Mouse (Mus musculus) CH12.LX (cell line): Measurements from ENCODE around the gene Pes1. TPM values are rescaled to one million over a fixed set of nuclear protein-coding genes. Genes with fewer than 3 reads are reported as not detected.

Source experiments
- DNase-seq: peaks from one replicate; pipeline ENCODE4 v3.0.0-alpha.2; 2013; ENCODE audit errors: extremely low read depth
- H3K27ac ChIP-seq: 2 replicates; pipeline ENCODE4 v1.5.1; 2012; ENCODE audit warnings: low read depth, mild to moderate bottlenecking, control low read depth, moderate library complexity; ENCODE audit not compliant: insufficient read depth
- H3K27me3 ChIP-seq: replicated peaks from 2 replicates; pipeline ENCODE3; 2012; ENCODE audit warnings: inconsistent platforms
- H3K36me3 ChIP-seq, 2 experiments: replicated peaks in 1 of 2; 2 replicates each; pipeline versions ENCODE3 to v1.6.1; 2012; ENCODE audit warnings: inconsistent platforms in 1 of 2, low read length in 1 of 2, mild to moderate bottlenecking in 1 of 2, mixed read lengths in 1 of 2, moderate library complexity in 1 of 2; ENCODE audit not compliant: control insufficient read depth in 1 of 2, insufficient read depth in 1 of 2
- H3K4me1 ChIP-seq, 2 experiments: 2 replicates each; pipeline ENCODE4 v1.6.1; 2012; ENCODE audit warnings: inconsistent platforms in 1 of 2, moderate library complexity in 1 of 2; ENCODE audit not compliant: insufficient read depth in 2 of 2, control insufficient read depth in 1 of 2
- H3K4me2 ChIP-seq: 2 replicates; pipeline ENCODE4 v1.6.1; 2012; ENCODE audit warnings: low read depth, mild to moderate bottlenecking, control low read depth; ENCODE audit not compliant: poor library complexity, insufficient read depth, severe bottlenecking
- H3K4me3 ChIP-seq, 3 experiments: fragments of 150-350 bp in 1 of 3; sonication (generic) in 1 of 3; replicated peaks in 1 of 3; 2 replicates each; pipeline versions ENCODE3 to v1.5.1; 2011 to 2012; ENCODE audit warnings: low read depth in 2 of 3, low read length in 2 of 3, mild to moderate bottlenecking in 2 of 3, moderate library complexity in 2 of 3, control low read depth in 1 of 3, improper control_type of control experiment in 1 of 3, inconsistent platforms in 1 of 3, mixed read lengths in 1 of 3; ENCODE audit not compliant: poor library complexity in 1 of 3
- H3K79me2 ChIP-seq: replicated peaks from 2 replicates; pipeline ENCODE4 v1.6.1; 2012; ENCODE audit warnings: mild to moderate bottlenecking, moderate library complexity; ENCODE audit not compliant: control insufficient read depth, poor library complexity, insufficient read depth, severe bottlenecking; ENCODE audit errors: extremely low read depth
- H3K9ac ChIP-seq: 2 replicates; pipeline ENCODE4 v1.6.1; 2012; ENCODE audit warnings: low read depth, mild to moderate bottlenecking, control low read depth, moderate library complexity; ENCODE audit not compliant: insufficient read depth
- H3K9me3 ChIP-seq: replicated peaks from 2 replicates; pipeline ENCODE3; 2012; ENCODE audit warnings: low read length, inconsistent platforms, mixed read lengths
- BHLHE40 ChIP-seq: IDR thresholded peaks from 2 replicates; pipeline ENCODE4 v1.6.1; 2011; ENCODE audit warnings: mild to moderate bottlenecking, low read depth, low read length, improper control_type of control experiment
- ELF1 ChIP-seq: IDR thresholded peaks from 2 replicates; pipeline ENCODE4 v1.6.1; 2014; ENCODE audit warnings: low read depth, mild to moderate bottlenecking, inconsistent platforms, low read length, improper control_type of control experiment
- EP300 ChIP-seq: IDR thresholded peaks from 2 replicates; pipeline ENCODE4 v1.6.1; 2011; ENCODE audit warnings: low read length, improper control_type of control experiment
- ETS1 ChIP-seq: conservative IDR thresholded peaks from 2 replicates; pipeline ENCODE4 v1.6.1; 2012; ENCODE audit warnings: low read depth, mild to moderate bottlenecking, inconsistent platforms, low read length, improper control_type of control experiment, moderate library complexity
- GABPA ChIP-seq: IDR thresholded peaks from 2 replicates; pipeline ENCODE4 v1.6.1; 2012; ENCODE audit warnings: low read depth, low read length, improper control_type of control experiment, inconsistent platforms; ENCODE audit not compliant: insufficient replicate concordance
- HCFC1 ChIP-seq: IDR thresholded peaks from 2 replicates; pipeline ENCODE4 v1.6.1; 2012; ENCODE audit warnings: low read depth, mild to moderate bottlenecking, inconsistent platforms, low read length, improper control_type of control experiment
- IRF4 ChIP-seq: IDR thresholded peaks from 2 replicates; pipeline ENCODE4 v1.6.1; 2014; ENCODE audit warnings: low read depth, mild to moderate bottlenecking, inconsistent platforms, low read length, improper control_type of control experiment
- JUN ChIP-seq: IDR thresholded peaks from 2 replicates; pipeline ENCODE4 v1.6.1; 2011; ENCODE audit warnings: low read depth, mild to moderate bottlenecking, low read length, improper control_type of control experiment, moderate library complexity; ENCODE audit not compliant: insufficient read depth
- JUND ChIP-seq: conservative IDR thresholded peaks from 2 replicates; pipeline ENCODE4 v1.6.1; 2011; ENCODE audit warnings: low read depth, low read length, improper control_type of control experiment
- KAT2A ChIP-seq: IDR thresholded peaks from 2 replicates; pipeline ENCODE4 v1.6.1; 2012; ENCODE audit warnings: low read length, improper control_type of control experiment, inconsistent platforms; ENCODE audit not compliant: insufficient replicate concordance
- MAX ChIP-seq: IDR thresholded peaks from 2 replicates; pipeline ENCODE4 v1.6.1; 2011; ENCODE audit warnings: low read length, improper control_type of control experiment
- MEF2A ChIP-seq: IDR thresholded peaks from 2 replicates; pipeline ENCODE4 v1.6.1; 2014; ENCODE audit warnings: low read depth, mild to moderate bottlenecking, inconsistent platforms, low read length, improper control_type of control experiment, borderline replicate concordance
- MYC ChIP-seq: IDR thresholded peaks from 2 replicates; pipeline ENCODE4 v1.6.1; 2011; ENCODE audit warnings: low read depth, mild to moderate bottlenecking, improper control_type of control experiment, low read length
- NELFE ChIP-seq: IDR thresholded peaks from 2 replicates; pipeline ENCODE4 v1.6.1; 2011; ENCODE audit warnings: low read depth, low read length, improper control_type of control experiment
- NRF1 ChIP-seq: IDR thresholded peaks from 2 replicates; pipeline ENCODE4 v1.6.1; 2014; ENCODE audit warnings: low read depth, mild to moderate bottlenecking, inconsistent platforms, low read length, improper control_type of control experiment, moderate library complexity
- POLR2AphosphoS2 ChIP-seq: IDR thresholded peaks from 2 replicates; pipeline ENCODE4 v1.6.1; 2011; ENCODE audit warnings: low read depth, low read length, improper control_type of control experiment
- RCOR1 ChIP-seq: conservative IDR thresholded peaks from 2 replicates; pipeline ENCODE4 v1.6.1; 2012; ENCODE audit warnings: low read depth, mild to moderate bottlenecking, inconsistent platforms, low read length, improper control_type of control experiment
- TBP ChIP-seq: conservative IDR thresholded peaks from 2 replicates; pipeline ENCODE4 v1.6.1; 2011; ENCODE audit warnings: low read depth, low read length, improper control_type of control experiment
- UBTF ChIP-seq: IDR thresholded peaks from 2 replicates; pipeline ENCODE4 v1.6.1; 2012; ENCODE audit warnings: low read depth, mild to moderate bottlenecking, inconsistent platforms, low read length, improper control_type of control experiment, moderate library complexity
- USF1 ChIP-seq: IDR thresholded peaks from 2 replicates; pipeline ENCODE4 v1.6.1; 2014; ENCODE audit warnings: low read depth, mild to moderate bottlenecking, inconsistent platforms, low read length, improper control_type of control experiment
- ZNF384 ChIP-seq: IDR thresholded peaks from 2 replicates; pipeline ENCODE4 v1.6.1; 2012; ENCODE audit warnings: low read depth, low read length, improper control_type of control experiment, inconsistent platforms
- dilution Hi-C: fragments of 300-500 bp; cut with MboI; formaldehyde crosslinking; loops from 2 replicates; pipeline ENCODE4 v1.14.3; 2020; ENCODE audit warnings: low sequenced_read_pairs; ENCODE audit not compliant: extremely low pct_unique_long_range_greater_than_20kb, extremely low pct_ligation_motif_present
- in situ Hi-C: fragments of 300-500 bp; cut with MboI; formaldehyde crosslinking; loops from 3 replicates; pipeline ENCODE4 v1.14.3; 2019; ENCODE audit warnings: low sequenced_read_pairs, low pct_ligation_motif_present, low pct_unique_long_range_greater_than_20kb, mixed read lengths
- polyA plus RNA-seq: library from polyadenylated mRNA; unstranded; fragments of >175 nt; gene quantifications from 2 replicates; pipeline ENCODE4 v1.2.1, GENCODE M21; 2012; ENCODE audit warnings: low read depth; ENCODE audit not compliant: insufficient read length
- total RNA-seq, 2 experiments: library from RNA; depleted of rRNA; stranded (reverse); fragments of 300-350 nt in 1 of 2; fragments of >200 nt in 1 of 2; gene quantifications; 2 replicates each; pipeline ENCODE4 v1.2.3; 2012 to 2014

Gene Pes1
- total and polyA plus RNA-seq, 3 experiments: 120 to 311 (median 226) TPM

GRCm38 (mm10) chr11:3937321-3937874 lies 26.4 kb upstream of the Pes1 start:
- Histone ChIP-seq H3K4me1 (0 out of 4 replicates have a peak, but pooled peaks cover 0 to 2% of the 10 kb centered on the region in 2 experiments), H3K79me2 (no peaks in the 10 kb centered on the region), H3K4me3 (no peak overlapping the region), H3K27me3 (peaks cover 79% of the 10 kb centered on the region), H3K9ac (no peak overlapping the region), H3K9me3 (no peaks in the 10 kb centered on the region), H3K4me2 (no peak overlapping the region), H3K27ac (no peak overlapping the region), H3K36me3 (no peaks in the 10 kb centered on the region)
- TF ChIP-seq GABPA (no peak), ETS1 (no peak), POLR2AphosphoS2 (no peak), USF1 (no peak), JUN (no peak), NELFE (no peak), NRF1 (no peak), UBTF (no peak), MAX (no peak), MYC (no peak), BHLHE40 (no peak), ELF1 (no peak), JUND (no peak), MEF2A (no peak), KAT2A (no peak), RCOR1 (no peak), TBP (no peak), EP300 (no peak)
- no peak for DNase-seq
- dilution Hi-C loops (no loop called here), in situ Hi-C loops (no loop called here)

- in situ Hi-C loops: no loop called here
- TF ChIP-seq NELFE: no peak
- TF ChIP-seq HCFC1: no peak
- no peak for TF ChIP-seq ZNF384
- no peak for TF ChIP-seq GABPA
- no peak for TF ChIP-seq EP300
- TF ChIP-seq IRF4: no peak
- TF ChIP-seq, all 38 proteins: peak for 0
- Histone ChIP-seq H3K27me3 (peaks cover 66% of the 10 kb centered on the region), H3K4me3 (no peak overlapping the region), H3K27ac (no peak overlapping the region), H3K79me2 (no peaks in the 10 kb centered on the region), H3K4me1 (0 out of 4 replicates have a peak, but pooled peaks cover 0 to 2% of the 10 kb centered on the region in 2 experiments), H3K4me2 (no peak overlapping the region), H3K9ac (no peak overlapping the region), H3K36me3 (no peaks in the 10 kb centered on the region), H3K9me3 (peaks cover 2% of the 10 kb centered on the region)
- DNase-seq: no peak
- dilution Hi-C loops: no loop called here
Measured at GRCm38 (mm10) chr11:3941371-3941770, 22.4 kb upstream of the Pes1 start.
